ENCODE assay signal across 8 mouse cellular contexts in genomic region chr1:58714361-58714760, GRCm38 (mm10). TPM values are rescaled to one million over a fixed set of nuclear protein-coding genes. Genes with fewer than 3 reads are reported as not detected.
DNase-seq lines count a peak whose midpoint lies in the region; ATAC-seq and TF ChIP-seq lines count a peak whose summit lies in the region.

No protein-coding gene starts in this region.

- TF ChIP-seq EP300 in CH12.LX (IDR thresholded peaks at IDR 0.05; ENCODE audit: low read length) = no peak
- TF ChIP-seq EP300 in liver, postnatal 0 days (IDR thresholded peaks at IDR 0.05; ENCODE audit: low read depth) = no peak

- H3K4me1 ChIP-seq in heart, embryonic 12.5 days (replicated peaks) = peaks cover 22% of the 10 kb centered on the region
- peaks cover 0 to 29% of the 10 kb centered on the region in 2 experiments; a peak in 2 of 4 replicates for H3K4me1 ChIP-seq in CH12.LX (ENCODE audit: control insufficient read depth in 1 of 2, insufficient read depth in 2 of 2)
- peaks cover 11% of the 10 kb centered on the region for H3K4me1 ChIP-seq in forebrain, embryonic 16.5 days (replicated peaks; ENCODE audit: control insufficient read depth, insufficient read depth, low read length)
- H3K4me1 ChIP-seq in liver, postnatal 0 days (ENCODE audit: insufficient read depth) = peaks cover 25% of the 10 kb centered on the region

- peaks cover 27% of the 10 kb centered on the region for H3K79me2 ChIP-seq in CH12.LX (replicated peaks; ENCODE audit: control insufficient read depth, extremely low read depth, insufficient read depth, poor library complexity, severe bottlenecking)

- no peak for TF ChIP-seq CTCF in CH12.LX (conservative IDR thresholded peaks at IDR 0.05 in 1 of 2, IDR thresholded peaks at IDR 0.05 in 1 of 2; ENCODE audit: low read depth in 2 of 2, low read length in 2 of 2)
- no peak for TF ChIP-seq CTCF in liver, postnatal 0 days (IDR thresholded peaks at IDR 0.05; ENCODE audit: low read depth)

- peaks cover 32% of the 10 kb centered on the region for H3K36me3 ChIP-seq in heart, embryonic 12.5 days
- H3K36me3 ChIP-seq in CH12.LX (replicated peaks in 1 of 2; ENCODE audit: control insufficient read depth in 1 of 2, insufficient read depth in 1 of 2, low read length in 1 of 2) = peaks cover 17 to 33% of the 10 kb centered on the region in 2 experiments
- no peaks in the 10 kb centered on the region for H3K36me3 ChIP-seq in forebrain, embryonic 16.5 days (ENCODE audit: control insufficient read depth, insufficient read depth)
- peaks cover 25% of the 10 kb centered on the region for H3K36me3 ChIP-seq in liver, postnatal 0 days (replicated peaks; ENCODE audit: insufficient read depth, low read length)

- no peaks in the 10 kb centered on the region for H3K9me3 ChIP-seq in heart, embryonic 12.5 days (replicated peaks)
- H3K9me3 ChIP-seq in CH12.LX (replicated peaks; ENCODE audit: low read length) = no peaks in the 10 kb centered on the region
- H3K9me3 ChIP-seq in forebrain, embryonic 16.5 days (ENCODE audit: control insufficient read depth, low read length) = no peaks in the 10 kb centered on the region
- no peaks in the 10 kb centered on the region for H3K9me3 ChIP-seq in liver, postnatal 0 days (ENCODE audit: low read length)

- intact Hi-C loops in left cerebral cortex, postnatal 10 days (cut with DNase I) = no loop called here

- H3K27me3 ChIP-seq in heart, embryonic 12.5 days (replicated peaks) = no peaks in the 10 kb centered on the region
- no peaks in the 10 kb centered on the region for H3K27me3 ChIP-seq in CH12.LX (replicated peaks)
- H3K27me3 ChIP-seq in forebrain, embryonic 16.5 days (replicated peaks; ENCODE audit: control insufficient read depth, insufficient read depth, low read length) = no peaks in the 10 kb centered on the region
- H3K27me3 ChIP-seq in liver, postnatal 0 days (ENCODE audit: insufficient read depth, low read length) = no peaks in the 10 kb centered on the region

- WGBS in heart, embryonic 12.5 days = 61% methylated on average over 1 of the region's 1 CpGs
- 65% methylated on average over 1 of the region's 1 CpGs for WGBS in forebrain, embryonic 16.5 days
- WGBS in liver, postnatal 0 days (ENCODE audit: insufficient replicate concordance) = 23% methylated on average over 1 of the region's 1 CpGs

- ATAC-seq in heart, embryonic 12.5 days (ENCODE audit: insufficient number of reproducible peaks, low FRiP score) = no peak
- ATAC-seq in forebrain, embryonic 16.5 days = no peak
- no peak for ATAC-seq in liver, postnatal 0 days

- H3K4me3 ChIP-seq in heart, embryonic 12.5 days = peak overlapping the region; percentile 61
- peak overlapping the region; percentile 71 to 88 (median 73) for H3K4me3 ChIP-seq in CH12.LX (replicated peaks in 1 of 3; ENCODE audit: low read depth in 2 of 3, low read length in 2 of 3, poor library complexity in 1 of 3)
- no peak overlapping the region; the same call in 1 of the 2 replicates for H3K4me3 ChIP-seq in forebrain, embryonic 16.5 days (replicated peaks; ENCODE audit: low read length)
- H3K4me3 ChIP-seq in liver, postnatal 0 days (ENCODE audit: low read depth, low read length) = peak overlapping the region; percentile 88

- peak overlapping the region; percentile 87 for H3K9ac ChIP-seq in heart, embryonic 12.5 days
- peak overlapping the region; percentile 96 for H3K9ac ChIP-seq in CH12.LX (ENCODE audit: insufficient read depth, low read depth)
- no peak overlapping the region for H3K9ac ChIP-seq in forebrain, embryonic 16.5 days (replicated peaks; ENCODE audit: low read depth, low read length)
- H3K9ac ChIP-seq in liver, postnatal 0 days (replicated peaks) = peak overlapping the region; percentile 90

- no peak for DNase-seq in heart, adult 9 months (ENCODE audit: low spot score in 2 of 2)
- no peak for DNase-seq in CH12.LX (ENCODE audit: extremely low read depth)
- no peak for DNase-seq in liver, postnatal 0 days
- DNase-seq in left cerebral cortex, postnatal 10 days (ENCODE audit: extremely low spot score in 1 of 2, low spot score in 2 of 2) = no peak
- no peak for DNase-seq in ovary, postnatal 36 days (ENCODE audit: low spot score)
- no peak for DNase-seq in adrenal gland, postnatal 25 days

- dilution Hi-C loops in CH12.LX (cut with MboI; ENCODE audit: extremely low pct_ligation_motif_present, extremely low pct_unique_long_range_greater_than_20kb, low sequenced_read_pairs) = no loop called here

- no peak for TF ChIP-seq POLR2A in CH12.LX (IDR thresholded peaks at IDR 0.05; ENCODE audit: low read depth, low read length)

- H3K27ac ChIP-seq in heart, embryonic 12.5 days (ENCODE audit: poor library complexity, severe bottlenecking) = peak overlapping the region; percentile 100; the same call in 1 of the 2 replicates
- H3K27ac ChIP-seq in CH12.LX (ENCODE audit: insufficient read depth, low read depth) = no peak overlapping the region
- no peak overlapping the region for H3K27ac ChIP-seq in forebrain, embryonic 16.5 days (ENCODE audit: low read length)
- peak overlapping the region; percentile 99 for H3K27ac ChIP-seq in liver, postnatal 0 days (ENCODE audit: low read depth)

- H3K4me2 ChIP-seq in heart, embryonic 12.5 days = peak overlapping the region; percentile 78
- H3K4me2 ChIP-seq in CH12.LX (ENCODE audit: insufficient read depth, low read depth, poor library complexity, severe bottlenecking) = peak overlapping the region; percentile 95
- peak overlapping the region; percentile 76 for H3K4me2 ChIP-seq in forebrain, embryonic 16.5 days (ENCODE audit: low read length)
- H3K4me2 ChIP-seq in liver, postnatal 0 days (ENCODE audit: low read depth, low read length) = peak overlapping the region; percentile 85

- in situ Hi-C loops in CH12.LX (cut with MboI; ENCODE audit: low pct_ligation_motif_present, low pct_unique_long_range_greater_than_20kb, low sequenced_read_pairs) = no loop called here

- TF ChIP-seq RAD21 in CH12.LX (IDR thresholded peaks at IDR 0.05; ENCODE audit: low read depth, low read length) = no peak

TF ChIP-seq in CH12.LX, 34 proteins besides CTCF, POLR2A, EP300 and RAD21:
- no peak for TF ChIP-seq MYC (IDR thresholded peaks at IDR 0.05; ENCODE audit: low read depth, low read length)
- no peak for TF ChIP-seq JUND (conservative IDR thresholded peaks at IDR 0.05; ENCODE audit: low read depth, low read length)
- no peak for TF ChIP-seq PAX5 (IDR thresholded peaks at IDR 0.05; ENCODE audit: low read length)
- no peak for TF ChIP-seq POLR2AphosphoS2 (IDR thresholded peaks at IDR 0.05; ENCODE audit: low read depth, low read length)
- TF ChIP-seq ZMIZ1 (IDR thresholded peaks at IDR 0.05; ENCODE audit: low read depth, low read length) = no peak

RNA-seq across cellular contexts. Expression of gene Cflar, which starts 3.1 kb away (rescaled TPM):
- polyA plus RNA-seq in heart, embryonic 12.5 days (2016; fragmentation: Nextera tagmentation; extraction: Ambion mirVana) = 35.6 and 35.9 TPM in 2 replicates
- 46.8 and 49.2 TPM in 2 replicates for total RNA-seq in CH12.LX (2012; rRNA removed)
- 81.1 and 82.0 TPM in 2 replicates for total RNA-seq in CH12.LX (2014; rRNA removed)
- 28.3 and 35.7 TPM in 2 replicates for polyA plus RNA-seq in CH12.LX (2012; ENCODE audit: insufficient read length, low read depth)
- polyA plus RNA-seq in forebrain, embryonic 16.5 days (2015; fragmentation: Nextera tagmentation; extraction: Ambion mirVana) = 15.8 and 18.1 TPM in 2 replicates
- 29.6 and 30.2 TPM in 2 replicates for polyA plus RNA-seq in liver, postnatal 0 days (2015; fragmentation: Nextera tagmentation; extraction: Ambion mirVana)
- 10 to 100 TPM; 24.8 to 28.1 TPM for total RNA-seq in left cerebral cortex, postnatal 10 days (2021)
- 104 and 122 TPM in 2 replicates for total RNA-seq in adrenal gland, postnatal 25 days (2021)

RNA-seq across cellular contexts. Expression of gene Als2cr12, which starts 18.6 kb away (rescaled TPM):
- not detected in 2 replicates for polyA plus RNA-seq in heart, embryonic 12.5 days (2016; fragmentation: Nextera tagmentation; extraction: Ambion mirVana)
- not detected in 2 replicates for total RNA-seq in CH12.LX (2012; rRNA removed)
- not detected in 2 replicates for total RNA-seq in CH12.LX (2014; rRNA removed)
- polyA plus RNA-seq in CH12.LX (2012; ENCODE audit: insufficient read length, low read depth) = 0.22 and 0.33 TPM in 2 replicates
- polyA plus RNA-seq in forebrain, embryonic 16.5 days (2015; fragmentation: Nextera tagmentation; extraction: Ambion mirVana) = not detected in 2 replicates
- polyA plus RNA-seq in liver, postnatal 0 days (2015; fragmentation: Nextera tagmentation; extraction: Ambion mirVana) = not detected in 2 replicates
- not detected for total RNA-seq in left cerebral cortex, postnatal 10 days (2021)
- 0.91 and 1.00 TPM in 2 replicates for total RNA-seq in adrenal gland, postnatal 25 days (2021)

Comparison
In these comparisons a context has a peak if more than half of its experiments do, and no peak if none do; other contexts are left out.
1. H3K27ac ChIP-seq: peak in heart, embryonic 12.5 days (single experiment) and liver, postnatal 0 days (single experiment); none in CH12.LX (single experiment) and forebrain, embryonic 16.5 days (single experiment).
2. Peak in every context shown above with its lines, with median percentiles within 50 percentile points of each other: H3K4me2 ChIP-seq.